Mouse (Mus musculus): ENCODE results near the gene Pigg. TPM values are rescaled to one million over a fixed set of nuclear protein-coding genes. Genes with fewer than 3 reads are reported as not detected.
A peak's percentile ranks its signal among the peaks of the same experiment; 100 is the strongest.
"Not testable (repeated sequence)": the region's sequence is repeated elsewhere in the genome, so short reads cannot be mapped to it uniquely, and the experiment has no call there.

Pigg gene
- total RNA-seq (2021), result 10 to 100 TPM; 11.4 to 14.6 TPM
- long read RNA-seq, experiment 1, full-length matches to known transcripts, result 6 of 13 reads
- long read RNA-seq, experiment 1, partial matches to known transcripts, result 0 of 13 reads
- long read RNA-seq, experiment 1, other reads (novel, unspliced or antisense), result 7 of 13 reads
- long read RNA-seq, experiment 2, full-length matches to known transcripts, result 15 of 44 reads
- long read RNA-seq, experiment 2, partial matches to known transcripts, result 8 of 44 reads
- long read RNA-seq, experiment 2, other reads (novel, unspliced or antisense), result 21 of 44 reads

- DNase-seq (ENCODE audit: low spot score in 2 of 2), result peak; percentile 90 to 93
Measured at GRCm38 (mm10) chr5:108312224-108313064, at the start of gene Pigg. Pigg (plus strand) TSS chr5:108312609.

DNA sequence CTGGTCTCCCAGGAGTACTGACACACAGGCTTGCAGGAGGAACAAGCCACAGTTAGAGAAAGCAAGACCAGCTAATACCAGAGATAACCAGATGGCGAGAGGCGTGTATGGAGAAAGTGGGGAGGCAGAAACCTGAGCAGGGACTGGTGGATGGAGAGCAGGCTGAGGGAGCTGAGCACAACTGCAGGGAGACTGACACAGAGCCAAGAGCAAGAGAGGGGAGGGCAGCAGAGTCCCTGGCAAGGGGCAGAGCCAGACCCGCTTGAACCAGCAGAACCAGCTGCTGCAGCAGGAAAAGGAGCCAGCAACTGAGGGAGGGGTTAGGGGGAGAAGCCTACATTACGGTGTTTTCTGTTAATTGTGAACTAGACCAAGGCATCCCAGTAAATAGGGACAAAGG lies 49.7 kb upstream of the Pigg start:
- DNase-seq (ENCODE audit: low spot score in 2 of 2), result no peak

- not testable (repeated sequence) for DNase-seq (ENCODE audit: low spot score in 2 of 2)
Measured at GRCm38 (mm10) chr5:108263785-108264184, 48.6 kb upstream of the Pigg start.

GRCm38 (mm10) chr5:108266990-108267389 lies 45.4 kb upstream of the Pigg start:
- no peak for DNase-seq (ENCODE audit: low spot score in 2 of 2)

GRCm38 (mm10) chr5:108268127-108269062 lies 44.0 kb upstream of the Pigg start, which contains the start of gene Dr1:
Dr1 (plus strand) TSS chr5:108268897.
- peak; percentile 83 for DNase-seq (ENCODE audit: low spot score in 2 of 2)

- DNase-seq (ENCODE audit: low spot score in 2 of 2), result no peak
Measured at GRCm38 (mm10) chr5:108269063-108269810, 43.2 kb upstream of the Pigg start.

DNA sequence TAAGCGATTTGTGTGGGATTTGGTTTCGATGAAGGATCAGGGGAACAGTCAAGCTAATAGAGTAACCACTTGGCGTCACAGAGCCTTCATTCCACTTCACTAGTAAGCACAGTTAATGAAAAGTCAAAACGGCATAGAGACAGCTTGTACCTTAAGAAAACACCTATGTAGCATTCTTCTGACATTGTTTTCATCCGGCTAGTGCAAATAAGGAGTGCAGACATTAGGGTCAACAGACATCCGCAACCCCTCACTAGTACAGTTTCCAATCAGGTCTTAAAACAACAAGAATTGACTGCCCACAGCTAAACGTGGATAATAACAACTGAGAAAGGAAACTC lies 42.6 kb upstream of the Pigg start:
- no peak for DNase-seq (ENCODE audit: low spot score in 2 of 2)

GRCm38 (mm10) chr5:108270415-108270814 lies 42.0 kb upstream of the Pigg start:
- no peak for DNase-seq (ENCODE audit: low spot score in 2 of 2)

DNA sequence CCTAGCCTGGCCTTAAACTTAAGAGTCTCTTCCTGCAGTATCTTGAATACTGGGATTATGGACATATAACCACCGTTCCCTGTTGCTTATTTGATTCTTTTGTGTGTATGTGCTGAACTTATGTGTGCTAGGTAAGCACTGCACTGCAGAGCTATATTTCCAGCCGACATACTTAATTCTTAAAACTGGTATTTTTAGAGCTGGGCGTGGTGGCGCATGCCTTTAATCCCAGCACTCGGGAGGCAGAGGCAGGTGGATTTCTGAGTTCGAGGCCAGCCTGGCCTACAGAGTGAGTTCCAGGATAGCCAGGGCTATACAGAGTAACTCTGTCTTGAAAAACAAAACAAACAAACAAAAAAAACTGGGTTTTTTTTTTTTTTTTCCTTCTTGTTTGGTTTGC lies 41.1 kb upstream of the Pigg start:
- DNase-seq (ENCODE audit: low spot score in 2 of 2), result not testable (repeated sequence)

GRCm38 (mm10) chr5:108286957-108287356 lies 25.5 kb upstream of the Pigg start:
- DNase-seq (ENCODE audit: low spot score in 2 of 2), result no peak

- no peak for DNase-seq (ENCODE audit: low spot score in 2 of 2)
Measured at GRCm38 (mm10) chr5:108301567-108301966, 10.8 kb upstream of the Pigg start.

GRCm38 (mm10) chr5:108313065-108313860 lies 854 bp downstream of the Pigg start:
- no peak for DNase-seq (ENCODE audit: low spot score in 2 of 2)

GRCm38 (mm10) chr5:108331051-108331450 lies 18.6 kb downstream of the Pigg start:
- DNase-seq (ENCODE audit: low spot score in 2 of 2), result no peak

DNA sequence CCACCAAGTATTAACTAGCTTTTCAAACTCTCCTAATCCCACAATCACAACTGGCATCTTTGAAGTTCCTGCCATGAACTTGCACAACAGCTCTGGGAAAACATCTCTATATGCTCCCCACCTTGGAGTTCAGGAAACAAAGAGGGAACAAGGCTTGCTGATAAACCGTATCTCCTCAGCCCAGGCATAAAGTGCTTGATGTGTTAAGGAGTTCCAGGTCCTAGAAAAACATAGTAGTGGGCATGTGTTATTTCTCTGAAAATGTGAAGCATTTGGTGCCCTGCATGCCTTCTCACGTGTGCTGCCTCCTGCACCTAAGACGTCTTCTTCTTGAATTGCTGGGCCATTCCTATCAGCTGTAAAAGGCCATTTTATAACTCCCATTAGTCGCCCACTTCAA lies 25.0 kb downstream of the Pigg start:
- no peak for DNase-seq (ENCODE audit: low spot score in 2 of 2)

- DNase-seq (ENCODE audit: low spot score in 2 of 2), result no peak
Measured at GRCm38 (mm10) chr5:108338049-108338448, 25.6 kb downstream of the Pigg start.

- DNase-seq (ENCODE audit: low spot score in 2 of 2), result no peak
Measured at GRCm38 (mm10) chr5:108343680-108344170, 31.3 kb downstream of the Pigg start.

DNA sequence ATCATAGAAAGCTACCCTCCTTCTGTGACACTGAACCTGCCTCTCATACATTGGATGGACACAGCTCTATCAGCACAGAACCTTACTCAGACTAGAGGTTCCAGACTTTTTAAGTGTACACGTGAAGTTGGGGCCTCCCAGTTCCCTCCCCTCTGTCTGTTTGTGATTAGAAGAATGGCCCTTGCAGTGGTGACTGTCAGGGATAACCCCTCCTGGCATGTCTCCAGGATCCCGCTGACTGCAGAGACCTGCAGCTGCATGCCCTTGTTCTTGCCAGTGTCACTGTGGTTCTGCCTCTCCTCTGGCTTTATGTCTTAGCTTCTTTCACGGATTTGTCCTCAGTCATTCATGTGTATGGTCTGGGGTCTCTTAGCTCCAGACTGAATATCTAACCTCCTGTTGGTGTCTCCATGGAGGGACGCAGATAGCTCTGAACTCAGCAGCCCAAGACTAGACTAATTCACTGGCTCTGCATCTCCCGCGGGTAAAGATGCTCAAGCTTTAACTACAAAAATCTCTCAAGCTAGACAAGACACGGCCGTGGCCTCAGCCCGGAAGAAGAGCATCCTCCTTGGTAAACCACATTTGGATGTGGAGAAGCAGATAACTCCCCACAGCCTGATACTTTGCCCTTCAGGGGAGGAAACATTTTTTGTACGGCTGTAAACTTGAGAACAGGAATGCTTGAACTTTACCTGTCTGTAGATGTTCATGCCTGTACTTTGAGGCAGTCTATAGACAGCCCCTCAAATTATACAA lies 33.1 kb downstream of the Pigg start:
- DNase-seq (ENCODE audit: low spot score in 2 of 2), result no peak

GRCm38 (mm10) chr5:108347843-108348242 lies 35.4 kb downstream of the Pigg start:
- DNase-seq (ENCODE audit: low spot score in 2 of 2), result no peak
